Mouse (Mus musculus) heart, adult 2 months (tissue): ENCODE data around the gene Klhl26.

ENCODE experiments used
- CTCF ChIP-seq: fragments of 200-600 bp; IDR thresholded peaks from 2 replicates; pipeline ENCODE4 v1.8.1; 2022; ENCODE audit warnings: antibody characterized with exemption, mild to moderate bottlenecking, moderate library complexity
- POLR2A ChIP-seq: fragments of 200-500 bp; IDR thresholded peaks from 2 replicates; pipeline ENCODE4 v1.6.1; 2011; ENCODE audit warnings: mild to moderate bottlenecking, low read depth, low read length, control low read depth; ENCODE audit not compliant: insufficient read depth

DNA sequence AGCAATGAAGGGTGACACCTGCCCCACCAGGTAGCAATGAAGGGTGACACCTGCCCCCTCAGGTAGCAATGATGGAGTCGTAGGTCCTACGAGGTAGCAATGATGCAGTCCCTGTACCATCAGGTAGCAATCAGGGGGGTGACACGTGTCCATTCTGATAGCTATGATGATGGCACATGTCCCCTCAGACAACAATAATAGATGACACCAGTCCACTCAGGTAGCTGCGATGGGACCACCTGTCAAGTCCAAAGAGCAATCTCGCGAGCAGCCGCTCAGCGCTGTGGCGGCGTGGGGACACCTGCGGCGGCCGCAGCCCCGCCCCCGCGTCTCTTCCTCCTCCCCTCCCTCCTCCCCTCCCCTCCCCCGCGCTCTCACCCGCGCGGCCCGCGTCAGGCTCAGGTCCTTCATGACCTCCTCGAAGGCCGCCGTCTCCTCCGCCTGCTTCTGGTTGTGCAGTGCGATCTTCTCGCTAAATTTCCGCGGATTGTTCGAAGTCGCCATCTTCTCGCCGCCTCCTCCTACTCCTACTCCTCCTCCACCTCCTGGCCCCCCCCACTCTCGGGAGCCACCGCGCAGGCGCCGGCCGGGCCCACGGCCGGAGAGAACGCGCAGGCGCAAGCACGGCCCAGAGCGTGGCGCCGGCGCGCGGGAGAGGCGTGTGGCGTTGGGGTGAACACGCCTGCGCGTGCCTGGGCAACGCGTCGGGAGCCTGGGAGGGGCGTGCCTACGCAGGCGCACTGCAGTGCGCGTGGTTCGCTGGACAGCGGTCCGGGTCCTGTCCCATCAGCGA, 37.5 kb downstream of the Klhl26 start, which contains the start of gene Crtc1:
- TF ChIP-seq POLR2A = peak; percentile 79
- TF ChIP-seq CTCF = 0 out of 2 replicates have a peak, but pooled peaks have one; percentile 6
